20 mouse cellular contexts compared by ENCODE assay signal in the genomic region with DNA sequence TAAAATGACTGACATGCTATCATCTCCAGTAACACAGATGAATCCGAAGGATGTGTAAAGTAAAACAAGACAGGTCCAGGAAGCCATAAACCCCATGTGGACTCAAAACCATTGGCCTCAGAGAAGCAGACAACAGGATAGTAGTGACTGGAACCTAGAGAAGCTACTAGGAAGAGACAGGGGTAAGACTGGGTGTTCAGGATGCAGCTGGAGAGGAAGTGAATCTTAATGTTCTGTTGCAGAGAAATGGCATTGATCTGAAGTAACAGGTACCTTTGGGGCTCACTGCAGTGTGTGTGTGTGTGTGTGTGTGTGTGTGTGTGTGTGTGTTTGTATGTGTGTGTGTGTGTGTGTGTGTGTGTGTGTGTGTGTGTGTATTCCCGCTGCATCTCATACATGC.
A peak's percentile ranks its signal among the peaks of the same experiment; 100 is the strongest.
DNase-seq lines count a peak whose midpoint lies in the region; ATAC-seq lines count a peak whose summit lies in the region.
"Had no signal": no experiment of that assay in that cellular context is flagged by ENCODE, and none has a peak within 500 bp of the region (broad histone marks: within the 10 kb centered on the region; RNA-seq: fewer than 3 reads in every experiment).

No protein-coding gene starts in this region.

- ATAC-seq in granulocyte monocyte progenitor cell, adult 5-6 weeks (replicated peaks; ENCODE audit: poor library complexity, severe bottlenecking) = peak; percentile 74
- ATAC-seq in forebrain, embryonic 13.5 days = no peak
- no peak for ATAC-seq in forebrain, embryonic 16.5 days
- ATAC-seq: forebrain, embryonic 15.5 days had no signal

- H3K9ac ChIP-seq in forebrain, embryonic 13.5 days = no peak overlapping the region
- H3K9ac ChIP-seq in forebrain, embryonic 16.5 days (replicated peaks; ENCODE audit: low read depth, low read length) = no peak overlapping the region
- H3K9ac ChIP-seq: embryonic facial prominence, embryonic 13.5 days; embryonic facial prominence, embryonic 15.5 days; forebrain, embryonic 12.5 days; forebrain, embryonic 15.5 days had no signal

- H3K27ac ChIP-seq in forebrain, embryonic 13.5 days = no peak overlapping the region
- H3K27ac ChIP-seq in forebrain, embryonic 16.5 days (ENCODE audit: low read length) = no peak overlapping the region
- H3K27ac ChIP-seq: embryonic facial prominence, embryonic 13.5 days; embryonic facial prominence, embryonic 15.5 days; forebrain, embryonic 10.5 days; forebrain, embryonic 12.5 days; forebrain, embryonic 15.5 days had no signal

- no peaks in the 10 kb centered on the region for H3K36me3 ChIP-seq in splenic B cell, adult 2 months (ENCODE audit: control insufficient read depth, insufficient read depth, low read length, poor library complexity, severe bottlenecking)
- H3K36me3 ChIP-seq in forebrain, embryonic 13.5 days (ENCODE audit: poor library complexity, severe bottlenecking) = no peaks in the 10 kb centered on the region
- no peaks in the 10 kb centered on the region for H3K36me3 ChIP-seq in forebrain, embryonic 16.5 days (ENCODE audit: control insufficient read depth, insufficient read depth)
- H3K36me3 ChIP-seq: embryonic facial prominence, embryonic 13.5 days; embryonic facial prominence, embryonic 15.5 days; forebrain, embryonic 10.5 days; forebrain, embryonic 12.5 days; forebrain, embryonic 15.5 days had no signal

- no peaks in the 10 kb centered on the region for H3K27me3 ChIP-seq in splenic B cell, adult 2 months (ENCODE audit: control insufficient read depth, insufficient read depth, low read length, poor library complexity, severe bottlenecking)
- H3K27me3 ChIP-seq in forebrain, embryonic 13.5 days = peaks cover 9% of the 10 kb centered on the region; the same call in 1 of the 2 replicates
- H3K27me3 ChIP-seq in forebrain, embryonic 16.5 days (replicated peaks; ENCODE audit: control insufficient read depth, insufficient read depth, low read length) = no peaks in the 10 kb centered on the region
- H3K27me3 ChIP-seq: embryonic facial prominence, embryonic 13.5 days; embryonic facial prominence, embryonic 15.5 days; forebrain, embryonic 15.5 days had no signal

- WGBS in forebrain, embryonic 13.5 days = 90% methylated on average over 2 of the region's 2 CpGs
- 91% methylated on average over 2 of the region's 2 CpGs for WGBS in forebrain, embryonic 16.5 days

- peak; percentile 75 for DNase-seq in A20 (ENCODE audit: low read depth, low spot score)
- DNase-seq in splenic B cell, adult 2 months (ENCODE audit: low read depth, low spot score) = peak; percentile 13
- DNase-seq: adrenal gland, adult 2 months; adrenal gland, postnatal 14 days; adrenal gland, postnatal 36 days; cerebellum, adult 11-12 months; cerebellum, adult 2 months; cerebellum, adult 9-10 months; cerebellum, postnatal 10 days; cerebellum, postnatal 25 days; embryo, embryonic 11 days had no signal

- peaks cover 5% of the 10 kb centered on the region; the same call in 1 of the 2 replicates for H3K4me1 ChIP-seq in forebrain, embryonic 13.5 days
- H3K4me1 ChIP-seq in forebrain, embryonic 16.5 days (replicated peaks; ENCODE audit: control insufficient read depth, insufficient read depth, low read length) = 0 out of 2 replicates have a peak, but pooled peaks cover 2% of the 10 kb centered on the region
- H3K4me1 ChIP-seq: embryonic facial prominence, embryonic 13.5 days; embryonic facial prominence, embryonic 15.5 days; forebrain, embryonic 10.5 days; forebrain, embryonic 12.5 days had no signal

- H3K4me3 ChIP-seq in forebrain, embryonic 13.5 days = no peak overlapping the region
- H3K4me3 ChIP-seq in forebrain, embryonic 16.5 days (replicated peaks; ENCODE audit: low read length) = no peak overlapping the region
- H3K4me3 ChIP-seq: embryonic facial prominence, embryonic 13.5 days; embryonic facial prominence, embryonic 15.5 days; erythroblast, embryonic 14.5 days; forebrain, embryonic 10.5 days; forebrain, embryonic 12.5 days; forebrain, embryonic 15.5 days had no signal

- H3K4me2 ChIP-seq in forebrain, embryonic 13.5 days = no peak overlapping the region
- no peak overlapping the region for H3K4me2 ChIP-seq in forebrain, embryonic 16.5 days (ENCODE audit: low read length)
- H3K4me2 ChIP-seq: embryonic facial prominence, embryonic 13.5 days; embryonic facial prominence, embryonic 15.5 days; forebrain, embryonic 12.5 days; forebrain, embryonic 15.5 days had no signal

- 0 out of 2 replicates have a peak, but pooled peaks cover 4% of the 10 kb centered on the region for H3K9me3 ChIP-seq in forebrain, embryonic 13.5 days (replicated peaks)
- H3K9me3 ChIP-seq in forebrain, embryonic 16.5 days (ENCODE audit: control insufficient read depth, low read length) = peaks cover 4% of the 10 kb centered on the region
- H3K9me3 ChIP-seq: embryonic facial prominence, embryonic 13.5 days; embryonic facial prominence, embryonic 15.5 days; forebrain, embryonic 10.5 days; forebrain, embryonic 15.5 days had no signal
